Mouse (Mus musculus) lung, embryonic 14.5 days (tissue): ENCODE measurements around the gene Rsbn1l. TPM values are rescaled to one million over a fixed set of nuclear protein-coding genes. Genes with fewer than 3 reads are reported as not detected.

Source experiments
- ATAC-seq: fragments of 200-750 bp; cut with Nextera tagmentation; 2 replicates; pipeline ENCODE4 v1.8.0; 2017; ENCODE audit warnings: mild to moderate bottlenecking, moderate TSS enrichment, moderate library complexity; ENCODE audit not compliant: insufficient read depth
- DNase-seq: peaks from one replicate; pipeline ENCODE4 v3.0.0-alpha.2; 2015
- H3K27ac ChIP-seq: fragments of 300-500 bp; sonication (generic); 2 replicates; pipeline ENCODE4 v1.5.1; 2014; ENCODE audit warnings: low read depth, mild to moderate bottlenecking, moderate library complexity
- H3K27me3 ChIP-seq: fragments of 300-500 bp; sonication (generic); 2 replicates; pipeline ENCODE4 v1.6.1; 2014; ENCODE audit warnings: low read length, control low read depth; ENCODE audit not compliant: insufficient read depth
- H3K36me3 ChIP-seq: fragments of 300-500 bp; sonication (generic); 2 replicates; pipeline ENCODE4 v1.6.1; 2014; ENCODE audit warnings: control low read depth; ENCODE audit not compliant: insufficient read depth
- H3K4me1 ChIP-seq: fragments of 300-500 bp; sonication (generic); 2 replicates; pipeline ENCODE4 v1.6.1; 2014; ENCODE audit warnings: antibody characterized with exemption, control low read depth; ENCODE audit not compliant: insufficient read depth
- H3K4me2 ChIP-seq: fragments of 300-500 bp; sonication (generic); 2 replicates; pipeline ENCODE4 v1.6.1; 2014; ENCODE audit warnings: mild to moderate bottlenecking
- H3K4me3 ChIP-seq: fragments of 300-500 bp; sonication (generic); 2 replicates; pipeline ENCODE4 v1.5.1; 2014; ENCODE audit warnings: low read depth, low read length
- H3K9ac ChIP-seq: fragments of 300-500 bp; sonication (generic); 2 replicates; pipeline ENCODE4 v1.6.1; 2014
- H3K9me3 ChIP-seq: fragments of 300-500 bp; sonication (generic); 2 replicates; pipeline ENCODE4 v1.6.1; 2016; ENCODE audit warnings: low read depth, low read length, control low read depth
- CTCF ChIP-seq: IDR thresholded peaks from 2 replicates; pipeline ENCODE4 v1.5.1; 2016; ENCODE audit warnings: antibody characterized with exemption, low read depth
- WGBS: fragments of 180-500 bp; shearing (Covaris S2); extraction: QIAGEN DNeasy Blood & Tissue Kit; methylation state at CpG from one replicate; pipeline ENCODE4 v1.1.7; 2014; 5-methylcytosine and 5-hydroxymethylcytosine counted together
- polyA plus RNA-seq: library from polyadenylated mRNA; unstranded; fragments of >200 nt; fragmentation: Nextera tagmentation; extraction: Ambion mirVana; gene quantifications from 2 replicates; pipeline ENCODE4 v1.2.1, GENCODE M21; 2014

The Rsbn1l gene
- polyA plus RNA-seq, 1 experiment from 2014 or later = 6.8 TPM

- ATAC-seq = no peak
- 67% methylated on average over 2 of the region's 2 CpGs for WGBS
- DNase-seq = no peak
- H3K27me3 ChIP-seq = no peaks in the 10 kb centered on the region
- TF ChIP-seq CTCF = no peak
- 0 out of 2 replicates have a peak, but pooled peaks cover 1% of the 10 kb centered on the region for H3K36me3 ChIP-seq
- peak overlapping the region; percentile 63 for H3K4me2 ChIP-seq
- H3K9me3 ChIP-seq = no peaks in the 10 kb centered on the region
- H3K27ac ChIP-seq = no peak overlapping the region
- H3K9ac ChIP-seq = peak overlapping the region; percentile 22; the same call in 1 of the 2 replicates
- H3K4me3 ChIP-seq = peak overlapping the region; percentile 65
- H3K4me1 ChIP-seq = peaks cover 7% of the 10 kb centered on the region; the same call in 1 of the 2 replicates
Observed at GRCm38 (mm10) chr5:20880386-20880785, 75.8 kb downstream of the Rsbn1l start.

GRCm38 (mm10) chr5:20876934-20877426 is 79.2 kb downstream of the Rsbn1l start:
- no peak overlapping the region for H3K4me3 ChIP-seq
- H3K4me2 ChIP-seq = no peak overlapping the region
- H3K27ac ChIP-seq = no peak overlapping the region
- H3K36me3 ChIP-seq = no peaks in the 10 kb centered on the region
- DNase-seq (no peak), ATAC-seq (no peak)
- no peak for TF ChIP-seq CTCF
- H3K27me3 ChIP-seq = no peaks in the 10 kb centered on the region
- no peaks in the 10 kb centered on the region for H3K4me1 ChIP-seq
- no peaks in the 10 kb centered on the region for H3K9me3 ChIP-seq
- 64% methylated on average over 1 of the region's 1 CpGs for WGBS
- H3K9ac ChIP-seq = no peak overlapping the region

- 86% methylated on average over 1 of the region's 1 CpGs for WGBS
- DNase-seq = no peak
- no peaks in the 10 kb centered on the region for H3K4me1 ChIP-seq
- ATAC-seq = no peak
- no peak overlapping the region for H3K27ac ChIP-seq
- no peaks in the 10 kb centered on the region for H3K27me3 ChIP-seq
- no peaks in the 10 kb centered on the region for H3K36me3 ChIP-seq
- no peaks in the 10 kb centered on the region for H3K9me3 ChIP-seq
- no peak for TF ChIP-seq CTCF
- no peak overlapping the region for H3K9ac ChIP-seq
- no peak overlapping the region for H3K4me2 ChIP-seq
- no peak overlapping the region for H3K4me3 ChIP-seq
Observed at GRCm38 (mm10) chr5:20873146-20873545, 83.1 kb downstream of the Rsbn1l start.

- 0 out of 2 replicates have a peak, but pooled peaks have one; percentile 31 for ATAC-seq
- 50% methylated on average over 2 of the region's 2 CpGs for WGBS
- no peak overlapping the region for H3K9ac ChIP-seq
- no peaks in the 10 kb centered on the region for H3K36me3 ChIP-seq
- no peaks in the 10 kb centered on the region for H3K9me3 ChIP-seq
- peak; percentile 59 for DNase-seq
- no peaks in the 10 kb centered on the region for H3K27me3 ChIP-seq
- H3K4me1 ChIP-seq = peaks cover 5% of the 10 kb centered on the region; the same call in 1 of the 2 replicates
- H3K27ac ChIP-seq = no peak overlapping the region
- H3K4me3 ChIP-seq = no peak overlapping the region
- H3K4me2 ChIP-seq = no peak overlapping the region
- TF ChIP-seq CTCF = no peak
Observed at GRCm38 (mm10) chr5:20865193-20865755, 90.9 kb downstream of the Rsbn1l start.

- Histone ChIP-seq H3K27ac (no peak overlapping the region), H3K9ac (no peak overlapping the region), H3K36me3 (no peaks in the 10 kb centered on the region), H3K27me3 (no peaks in the 10 kb centered on the region), H3K4me2 (no peak overlapping the region), H3K9me3 (no peaks in the 10 kb centered on the region), H3K4me3 (no peak overlapping the region), H3K4me1 (peaks cover 5% of the 10 kb centered on the region; the same call in 1 of the 2 replicates)
- ATAC-seq (no peak), DNase-seq (peak; percentile 6)
- no peak for TF ChIP-seq CTCF
- 70% methylated on average over 4 of the region's 4 CpGs for WGBS
Observed at GRCm38 (mm10) chr5:20864216-20864969, 91.8 kb downstream of the Rsbn1l start.

DNA sequence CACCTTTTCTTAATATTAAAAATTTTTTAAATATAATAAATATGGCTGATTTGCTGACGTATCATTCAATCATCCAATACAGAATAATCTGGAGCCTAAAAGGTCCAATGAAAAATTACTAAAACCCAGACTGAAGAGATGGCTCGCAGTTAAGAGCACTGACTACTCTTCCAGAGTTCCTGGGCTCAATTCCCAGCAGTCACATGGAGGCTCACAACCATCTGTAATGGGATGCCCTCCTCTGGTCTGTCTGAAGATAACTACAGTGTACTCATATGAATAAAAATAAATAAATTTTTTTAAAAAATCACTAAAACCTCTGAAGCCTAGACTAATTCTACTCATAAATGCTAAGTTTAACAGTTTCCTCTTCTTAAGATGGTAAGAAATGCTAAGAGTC is 94.3 kb downstream of the Rsbn1l start:
- H3K9me3 ChIP-seq = no peaks in the 10 kb centered on the region
- H3K4me3 ChIP-seq = no peak overlapping the region
- H3K4me1 ChIP-seq = peaks cover 5% of the 10 kb centered on the region; the same call in 1 of the 2 replicates
- DNase-seq (no peak), ATAC-seq (no peak)
- H3K36me3 ChIP-seq = no peaks in the 10 kb centered on the region
- WGBS = 84% methylated on average over 2 of the region's 2 CpGs
- no peak overlapping the region for H3K9ac ChIP-seq
- no peak for TF ChIP-seq CTCF
- no peak overlapping the region for H3K27ac ChIP-seq
- H3K4me2 ChIP-seq = no peak overlapping the region
- H3K27me3 ChIP-seq = no peaks in the 10 kb centered on the region

GRCm38 (mm10) chr5:20860565-20860964 is 95.6 kb downstream of the Rsbn1l start:
- no peak for TF ChIP-seq CTCF

More at GRCm38 (mm10) chr5:20860565-20860964, 95.6 kb downstream of the Rsbn1l start:
- DNase-seq (no peak), ATAC-seq (no peak)
- H3K36me3 ChIP-seq = no peaks in the 10 kb centered on the region
- H3K9me3 ChIP-seq = no peaks in the 10 kb centered on the region
- no peak overlapping the region for H3K4me2 ChIP-seq
- no peak overlapping the region for H3K9ac ChIP-seq
- no peak overlapping the region for H3K4me3 ChIP-seq
- no peak overlapping the region for H3K27ac ChIP-seq
- H3K27me3 ChIP-seq = no peaks in the 10 kb centered on the region
- H3K4me1 ChIP-seq = peaks cover 5% of the 10 kb centered on the region; the same call in 1 of the 2 replicates
- WGBS = 95% methylated on average over 4 of the region's 4 CpGs
